Mouse (Mus musculus): ENCODE measurements around the gene Plxna3.

GRCm38 (mm10) chrX:74281732-74282394 lies 47.0 kb upstream of the Plxna3 start, which contains the start of the genes Taz and Dnase1l1:
- TF ChIP-seq CTCF (IDR thresholded peaks at IDR 0.05; ENCODE audit: insufficient read depth, low read length) (no peak), POLR2A (IDR thresholded peaks at IDR 0.05; ENCODE audit: borderline replicate concordance, extremely low read depth, low read depth, low read length) (peak; percentile 53; the same call in 1 of the 2 replicates)
